Mouse (Mus musculus) adrenal gland (tissue): ENCODE measurements at regions not wholly inside any gene's neighbourhood (a gene's known extent, or its start where the extent isn't known, plus 50 kb on each side); places are given as distances from the start of the nearest gene placed in this dataset.

Source experiments
- intact Hi-C: fragments of 180-260 bp; cut with DNase I; formaldehyde crosslinking; loops from one replicate; pipeline ENCODE4 v1.15.1; 2025
- microRNA-seq, 2 experiments: library from miRNA; unstranded; fragments of <30 nt; microRNA quantifications; one replicate each; pipeline ENCODE4; 2019

DNA sequence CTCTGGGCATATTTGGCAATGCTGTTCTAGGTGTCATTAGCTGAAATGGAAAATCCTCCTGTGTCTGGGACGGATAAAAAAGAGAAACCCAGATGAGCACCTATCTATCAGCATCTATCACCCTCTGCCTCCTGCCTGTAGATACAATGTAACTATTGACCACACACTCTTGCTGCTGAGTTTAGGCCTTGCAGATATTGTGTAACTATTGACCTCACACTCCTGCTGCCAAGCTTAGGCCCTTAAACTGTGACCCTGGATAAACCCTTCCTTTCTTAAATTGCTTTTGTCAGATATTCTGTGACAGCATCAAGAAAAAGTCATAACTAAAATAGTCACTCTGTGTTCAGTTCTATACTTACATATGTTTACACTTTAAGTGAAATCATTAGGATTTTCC, 81.9 kb upstream of the Nrp1 start:
- intact Hi-C loops, result loop anchor here (10.0 kb wide), 1 partner anchor 532 kb away; no protein-coding TSS in a partner anchor

DNA sequence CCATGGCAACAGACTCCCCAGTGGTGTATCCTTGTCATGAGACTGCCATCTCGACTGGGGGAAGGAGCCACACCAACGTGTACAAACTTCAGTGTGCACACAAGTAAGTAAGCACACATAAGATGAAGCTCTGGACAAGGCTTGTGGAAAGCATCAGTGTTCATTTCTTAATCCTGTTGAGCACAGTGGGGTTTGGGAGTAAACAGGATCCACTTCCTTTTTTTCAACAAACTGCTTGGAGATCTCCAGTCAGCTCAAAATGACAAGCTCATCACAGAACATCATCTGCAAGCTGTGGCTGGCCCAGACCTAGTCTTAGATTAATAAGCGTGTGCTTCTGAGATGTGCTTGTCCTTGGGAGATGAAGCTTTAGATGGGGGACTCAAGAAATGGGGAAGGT, 75.6 kb upstream of the Nrp1 start:
- intact Hi-C loops, result no loop called here

DNA sequence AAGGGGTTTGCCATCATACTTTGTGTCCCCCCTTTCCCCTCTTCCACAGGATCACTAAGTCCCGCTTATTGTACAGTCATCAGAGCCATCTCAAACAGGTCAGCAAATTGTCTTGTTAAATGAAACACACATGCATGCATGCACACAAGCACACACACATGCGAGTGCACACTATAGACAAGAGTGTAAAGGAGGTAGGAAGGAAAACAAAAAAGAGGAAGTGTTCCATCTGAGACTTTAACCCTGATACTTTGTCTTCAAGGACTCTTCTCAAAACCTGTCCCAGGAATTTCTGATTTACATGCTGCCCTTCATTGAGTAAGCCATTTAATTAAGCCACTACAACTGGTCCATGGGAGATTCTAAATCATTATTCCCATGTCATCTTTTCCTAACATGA, 75.0 kb upstream of the Nrp1 start:
- intact Hi-C loops, result no loop called here

DNA sequence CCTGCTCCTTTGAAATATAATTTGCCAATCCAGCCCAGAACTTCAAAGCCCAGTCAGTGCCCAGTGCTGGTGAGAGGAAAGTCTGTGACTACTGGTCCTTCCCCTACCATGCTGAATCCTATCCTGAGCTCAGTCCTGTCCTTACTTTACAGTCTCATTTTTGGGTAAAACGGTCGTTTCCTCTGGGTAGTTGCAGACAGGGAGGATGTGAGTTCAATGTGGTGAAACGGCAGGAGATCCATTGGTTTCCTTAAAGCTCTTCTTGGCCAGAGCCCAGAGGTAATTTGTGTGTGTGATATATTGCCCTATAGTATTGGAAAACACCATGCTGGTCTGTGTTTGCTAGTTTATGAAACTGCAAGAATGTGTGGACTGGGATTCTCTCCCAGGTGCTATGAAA, 73.6 kb upstream of the Nrp1 start:
- intact Hi-C loops, result no loop called here

DNA sequence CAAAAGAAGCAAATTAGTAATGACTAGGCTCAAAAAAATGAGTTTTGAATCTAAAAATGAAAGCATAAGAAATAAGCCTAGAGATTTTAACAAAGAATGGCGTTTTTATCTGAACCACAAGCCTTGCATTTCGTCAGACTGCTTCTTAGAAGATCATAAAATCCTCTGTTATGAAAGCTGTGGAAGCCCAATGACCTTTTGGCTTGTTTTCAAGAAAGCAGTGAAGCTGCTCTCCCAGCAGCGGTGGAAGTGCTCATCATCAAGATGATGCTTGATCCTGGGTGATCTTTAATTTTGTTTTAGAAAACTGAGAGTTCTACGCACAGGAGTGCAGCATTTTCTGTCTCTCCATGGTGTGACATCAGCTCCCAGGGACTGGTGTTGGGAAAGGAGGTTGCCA, 68.3 kb upstream of the Nrp1 start:
- intact Hi-C loops, result no loop called here

DNA sequence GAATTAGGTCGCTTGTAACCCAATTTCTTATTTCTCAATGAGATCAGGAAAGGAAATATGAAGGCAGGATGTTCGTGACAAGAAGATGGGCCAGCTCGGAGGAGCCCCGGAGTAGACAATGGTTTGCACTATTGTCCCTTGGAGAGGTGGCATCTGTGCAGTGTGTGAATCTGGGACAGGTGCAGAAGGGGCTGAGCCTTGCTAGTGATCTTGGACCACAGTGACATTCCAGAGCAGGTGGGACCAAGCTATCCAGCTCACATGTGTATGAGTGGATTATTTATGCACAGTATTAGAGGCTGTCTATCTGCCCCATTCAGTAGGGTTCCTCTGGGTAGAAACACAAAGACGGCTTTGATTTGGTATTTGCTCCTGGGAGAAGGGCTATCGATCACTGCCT, 66.0 kb upstream of the Nrp1 start:
- intact Hi-C loops, result no loop called here

DNA sequence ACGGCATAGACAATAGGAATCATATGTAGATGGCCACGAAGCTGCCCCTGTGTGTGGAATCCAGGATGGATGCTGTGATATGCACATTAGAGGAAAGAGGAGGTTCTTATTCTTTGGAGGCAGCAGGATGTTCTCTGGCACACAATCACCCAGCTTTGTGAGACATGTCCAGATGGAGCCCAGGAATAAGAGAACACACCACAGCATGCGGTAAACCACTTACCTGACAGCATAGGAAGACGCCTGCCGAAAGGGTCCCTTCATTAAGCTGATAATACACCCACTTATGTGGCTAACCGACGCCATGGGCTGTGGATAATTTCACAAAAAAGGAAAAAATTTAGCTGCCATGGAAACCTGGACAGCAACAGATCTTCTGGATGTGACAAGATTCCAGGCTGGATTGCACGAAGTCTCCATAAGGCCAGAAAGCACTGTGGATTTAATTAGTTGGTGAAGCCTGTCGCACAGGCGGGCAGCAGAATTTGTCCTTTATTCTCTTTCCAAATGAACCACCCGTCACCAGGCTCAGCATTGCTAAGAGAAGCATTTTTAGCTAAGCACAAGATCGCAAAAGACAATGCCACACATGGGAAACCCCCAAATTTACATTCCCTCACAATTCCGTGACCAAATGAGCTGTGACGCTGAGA, 61.5 kb upstream of the Nrp1 start:
- intact Hi-C loops, result no loop called here

DNA sequence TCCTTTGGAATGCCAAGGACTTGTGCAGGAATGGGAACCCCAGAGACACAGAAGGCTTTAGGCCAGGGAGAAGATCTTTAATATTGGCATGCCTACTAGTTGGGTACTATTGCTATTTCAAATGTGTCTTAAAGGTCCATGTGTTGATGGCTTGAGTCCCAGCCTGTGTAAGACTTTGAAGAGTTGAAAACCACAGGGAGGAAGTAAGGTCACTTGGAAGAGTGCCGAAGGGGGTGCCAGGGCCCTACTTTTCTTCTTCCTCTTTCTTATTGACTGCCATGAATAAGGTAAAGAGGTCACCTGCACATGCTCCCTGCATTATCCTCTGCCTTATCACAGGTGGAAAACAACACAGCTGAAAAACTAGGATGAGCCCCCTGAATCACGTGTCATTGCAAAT, 56.1 kb upstream of the Nrp1 start:
- intact Hi-C loops, result no loop called here

Small RNA genes in the stretch of these regions (microRNA-seq; reads per million reads assigned to microRNA genes)
- gene Mir21c, result 0 reads per million in 2 experiments
